In the genomic region with DNA sequence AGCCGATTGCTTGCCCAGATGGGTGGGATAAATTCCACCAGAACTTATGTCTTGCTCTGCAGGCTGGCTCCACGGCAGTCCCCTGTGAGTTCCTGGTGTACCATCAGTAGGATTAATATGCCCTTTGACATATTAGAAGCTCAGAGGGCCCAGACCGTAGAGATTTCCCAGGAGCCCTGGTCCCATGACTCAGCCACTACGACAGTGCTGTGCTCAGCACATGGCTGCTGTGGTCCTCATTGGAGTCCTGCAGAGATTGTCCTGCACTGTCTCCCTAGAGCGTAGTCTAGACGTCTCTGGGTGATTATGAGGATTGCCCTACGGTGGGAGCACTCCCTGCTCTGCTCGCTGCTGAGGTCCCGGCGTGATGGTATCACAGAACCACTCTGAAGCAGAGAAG, we compare ENCODE assay signal across 11 mouse cellular contexts.
DNase-seq lines count a peak whose midpoint lies in the region; ATAC-seq and TF ChIP-seq lines count a peak whose summit lies in the region.
"Had no signal": no experiment of that assay in that cellular context is flagged by ENCODE, and none has a peak within 500 bp of the region (broad histone marks: within the 10 kb centered on the region; RNA-seq: fewer than 3 reads in every experiment).

No protein-coding gene starts in this region.

- TF ChIP-seq EP300 in heart, adult 2 months (IDR thresholded peaks at IDR 0.05; ENCODE audit: insufficient read depth, low read depth, low read length) = no peak

- H3K4me2 ChIP-seq in lung, embryonic 14.5 days = no peak overlapping the region
- no peak overlapping the region for H3K4me2 ChIP-seq in hindbrain, embryonic 12.5 days (replicated peaks)
- peak overlapping the region; percentile 86 for H3K4me2 ChIP-seq in myocyte (ENCODE audit: low read depth)

- H3K36me3 ChIP-seq in heart, adult 2 months (ENCODE audit: control insufficient read depth, insufficient read depth, low read length) = no peaks in the 10 kb centered on the region
- no peaks in the 10 kb centered on the region for H3K36me3 ChIP-seq in lung, embryonic 14.5 days (ENCODE audit: insufficient read depth)
- H3K36me3 ChIP-seq in hindbrain, embryonic 12.5 days = 0 out of 2 replicates have a peak, but pooled peaks cover 6% of the 10 kb centered on the region
- H3K36me3 ChIP-seq in myocyte (ENCODE audit: control insufficient read depth, insufficient read depth) = no peaks in the 10 kb centered on the region

- H3K79me2 ChIP-seq in heart, adult 2 months (replicated peaks; ENCODE audit: control insufficient read depth, insufficient read depth, low read length) = peaks cover 5% of the 10 kb centered on the region
- H3K79me2 ChIP-seq in myocyte (ENCODE audit: control insufficient read depth, insufficient read depth) = no peaks in the 10 kb centered on the region

- TF ChIP-seq POLR2A in heart, adult 2 months (IDR thresholded peaks at IDR 0.05; ENCODE audit: insufficient read depth, low read depth, low read length) = no peak
- no peak for TF ChIP-seq POLR2A in myocyte (IDR thresholded peaks at IDR 0.05; ENCODE audit: insufficient read length, low read depth)

- H3K27ac ChIP-seq in heart, adult 2 months = peak overlapping the region; percentile 7; the same call in 1 of the 2 replicates
- 0 out of 2 replicates have a peak overlapping the region, but pooled peaks have one; percentile 7 for H3K27ac ChIP-seq in lung, embryonic 14.5 days (ENCODE audit: low read depth)
- H3K27ac ChIP-seq in hindbrain, embryonic 12.5 days = peak overlapping the region; percentile 35; the same call in 1 of the 2 replicates

- no peaks in the 10 kb centered on the region for H3K9me3 ChIP-seq in lung, embryonic 14.5 days (ENCODE audit: low read depth, low read length)
- no peaks in the 10 kb centered on the region for H3K9me3 ChIP-seq in hindbrain, embryonic 12.5 days (replicated peaks)

- H3K9ac ChIP-seq in heart, adult 2 months (ENCODE audit: low read depth, low read length) = no peak overlapping the region
- H3K9ac ChIP-seq in lung, embryonic 14.5 days = no peak overlapping the region
- H3K9ac ChIP-seq in hindbrain, embryonic 12.5 days = no peak overlapping the region

- no peak for TF ChIP-seq CTCF in heart, adult 2 months (IDR thresholded peaks at IDR 0.05)
- TF ChIP-seq CTCF in lung, embryonic 14.5 days (IDR thresholded peaks at IDR 0.05; ENCODE audit: low read depth) = no peak

- no peak overlapping the region for H3K4me3 ChIP-seq in heart, adult 2 months
- H3K4me3 ChIP-seq in lung, embryonic 14.5 days (ENCODE audit: low read depth, low read length) = no peak overlapping the region
- H3K4me3 ChIP-seq in hindbrain, embryonic 12.5 days = no peak overlapping the region
- peak overlapping the region; percentile 2 for H3K4me3 ChIP-seq in myocyte

- peaks cover 7% of the 10 kb centered on the region for H3K4me1 ChIP-seq in heart, adult 2 months (ENCODE audit: control insufficient read depth, insufficient read depth, low read length)
- peaks cover 11% of the 10 kb centered on the region; the same call in 1 of the 2 replicates for H3K4me1 ChIP-seq in lung, embryonic 14.5 days (ENCODE audit: insufficient read depth)
- peaks cover 27% of the 10 kb centered on the region for H3K4me1 ChIP-seq in hindbrain, embryonic 12.5 days

- no peaks in the 10 kb centered on the region for H3K27me3 ChIP-seq in heart, adult 2 months (ENCODE audit: control insufficient read depth, insufficient read depth, low read length)
- no peaks in the 10 kb centered on the region for H3K27me3 ChIP-seq in lung, embryonic 14.5 days (ENCODE audit: insufficient read depth, low read length)
- no peaks in the 10 kb centered on the region for H3K27me3 ChIP-seq in hindbrain, embryonic 12.5 days
- H3K27me3 ChIP-seq in myocyte (ENCODE audit: control insufficient read depth, insufficient read depth, insufficient read length) = no peaks in the 10 kb centered on the region

- DNase-seq in heart, adult 2 months = no peak
- no peak for DNase-seq in heart, postnatal 10 days
- no peak for DNase-seq in lung, embryonic 14.5 days
- DNase-seq in lung, postnatal 36 days = no peak
- no peak for DNase-seq in thymus, postnatal 36 days
- DNase-seq in right cerebral cortex, postnatal 36 days (ENCODE audit: low spot score in 2 of 2) = no peak
- DNase-seq: kidney, adult 18-20 months; right cerebral cortex, postnatal 25 days; thymus, postnatal 25 days had no signal

- H3ac ChIP-seq in myocyte (ENCODE audit: control insufficient read depth, insufficient read length) = no peak overlapping the region

- intact Hi-C loops in heart, adult 2 months (cut with DNase I) = no loop called here
- intact Hi-C loops in heart, postnatal 10 days (cut with DNase I) = loop anchor here (1.0 kb wide), 1 partner anchor 243 kb away; no protein-coding TSS in a partner anchor

- 52% methylated on average over 10 of the region's 10 CpGs for WGBS in heart, adult 2 months
- 62% methylated on average over 10 of the region's 10 CpGs for WGBS in lung, embryonic 14.5 days
- WGBS in hindbrain, embryonic 12.5 days = 72% methylated on average over 10 of the region's 10 CpGs

- ATAC-seq in lung, embryonic 14.5 days (ENCODE audit: insufficient read depth) = no peak
- no peak for ATAC-seq in hindbrain, embryonic 12.5 days (ENCODE audit: low FRiP score)

TF ChIP-seq in myocyte, 11 proteins besides CTCF, POLR2A, EP300 and RAD21:
- TF ChIP-seq USF1 (IDR thresholded peaks at IDR 0.05; ENCODE audit: low read depth) = no peak
TF ChIP-seq in myocyte: peak in this region for 0.
